Mouse (Mus musculus) liver, embryonic 14.5 days (tissue): ENCODE measurements at regions not wholly inside any gene's neighbourhood (a gene's known extent, or its start where the extent isn't known, plus 50 kb on each side); places are given as distances from the start of the nearest gene placed in this dataset.

Experiments
- ATAC-seq: fragments of 200-750 bp; cut with Nextera tagmentation; 2 replicates; pipeline ENCODE4 v1.8.0; 2017; ENCODE audit warnings: moderate number of reproducible peaks, mild to moderate bottlenecking, moderate library complexity; ENCODE audit not compliant: insufficient read depth
- DNase-seq, 3 experiments: peaks; one replicate each; pipeline ENCODE4 v3.0.0-alpha.2; 2012 to 2013; ENCODE audit warnings: low read depth in 3 of 3, low spot score in 3 of 3
- H3K27ac ChIP-seq: fragments of 300-500 bp; sonication (generic); 2 replicates; pipeline ENCODE4 v1.5.1; 2014; ENCODE audit warnings: moderate library complexity, mild to moderate bottlenecking, control low read depth, inconsistent platforms
- H3K27me3 ChIP-seq: fragments of 300-500 bp; sonication (generic); 2 replicates; pipeline ENCODE4 v1.6.1; 2014; ENCODE audit warnings: mild to moderate bottlenecking, low read length, moderate library complexity; ENCODE audit not compliant: control insufficient read depth, insufficient read depth
- H3K36me3 ChIP-seq: fragments of 300-500 bp; sonication (generic); replicated peaks from 2 replicates; pipeline ENCODE4 v1.6.1; 2014; ENCODE audit warnings: low read depth; ENCODE audit not compliant: control insufficient read depth, insufficient read depth
- H3K4me1 ChIP-seq, 2 experiments: fragments of 200-500 bp in 1 of 2; fragments of 300-500 bp in 1 of 2; sonication (generic) in 1 of 2; replicated peaks; 2 replicates each; pipeline ENCODE4 v1.6.1; 2012 to 2014; ENCODE audit warnings: antibody characterized with exemption in 1 of 2, inconsistent platforms in 1 of 2, low read length in 1 of 2; ENCODE audit not compliant: control insufficient read depth in 2 of 2, insufficient read depth in 2 of 2
- H3K4me2 ChIP-seq: fragments of 300-500 bp; sonication (generic); 2 replicates; pipeline ENCODE4 v1.6.1; 2014; ENCODE audit warnings: low read depth, mild to moderate bottlenecking, control low read depth, moderate library complexity
- H3K4me3 ChIP-seq, 2 experiments: fragments of 200-500 bp in 1 of 2; fragments of 300-500 bp in 1 of 2; sonication (generic) in 1 of 2; 2 replicates each; pipeline ENCODE4 v1.5.1; 2012 to 2014; ENCODE audit warnings: low read depth in 2 of 2, low read length in 2 of 2, mild to moderate bottlenecking in 2 of 2, control low read depth in 1 of 2, inconsistent platforms in 1 of 2, moderate library complexity in 1 of 2; ENCODE audit not compliant: insufficient read depth in 1 of 2
- H3K9ac ChIP-seq: fragments of 300-500 bp; sonication (generic); replicated peaks from 2 replicates; pipeline ENCODE4 v1.6.1; 2014; ENCODE audit warnings: mild to moderate bottlenecking, control low read depth, moderate library complexity
- H3K9me3 ChIP-seq: fragments of 300-500 bp; sonication (generic); 2 replicates; pipeline ENCODE4 v1.6.1; 2016; ENCODE audit warnings: low read length, mixed read lengths; ENCODE audit not compliant: control insufficient read depth
- CTCF ChIP-seq: IDR thresholded peaks from 2 replicates; pipeline ENCODE4 v1.5.1; 2016; ENCODE audit warnings: antibody characterized with exemption, low read depth, control low read depth
- EP300 ChIP-seq: IDR thresholded peaks from 2 replicates; pipeline ENCODE4 v1.6.1; 2016; ENCODE audit warnings: antibody characterized with exemption, low read depth
- WGBS: fragments of 180-500 bp; shearing (Covaris S2); extraction: QIAGEN DNeasy Blood & Tissue Kit; methylation state at CpG from one replicate; pipeline ENCODE4 v1.1.7; 2014; ENCODE audit not compliant: insufficient replicate concordance; 5-methylcytosine and 5-hydroxymethylcytosine counted together

GRCm38 (mm10) chr8:26243743-26244142, 124.4 kb downstream of the Gm45692 start:
- no peak for ATAC-seq
- 53% methylated on average over 4 of the region's 4 CpGs for WGBS
- Histone ChIP-seq H3K36me3 (no peaks in the 10 kb centered on the region), H3K9ac (no peak overlapping the region), H3K27ac (no peak overlapping the region), H3K9me3 (no peaks in the 10 kb centered on the region), H3K27me3 (no peaks in the 10 kb centered on the region), H3K4me2 (no peak overlapping the region), H3K4me3 (no peak overlapping the region), H3K4me1 (no peaks in the 10 kb centered on the region)
- DNase-seq = no peak
- TF ChIP-seq EP300 (no peak), CTCF (no peak)

GRCm38 (mm10) chr8:26244308-26244707, 125.0 kb downstream of the Gm45692 start:
- no peak for DNase-seq
- H3K27ac ChIP-seq = no peak overlapping the region
- H3K27me3 ChIP-seq = no peaks in the 10 kb centered on the region
- no peak for TF ChIP-seq EP300
- TF ChIP-seq CTCF = no peak
- no peak for ATAC-seq
- no peak overlapping the region for H3K4me3 ChIP-seq
- H3K4me2 ChIP-seq = no peak overlapping the region
- H3K9me3 ChIP-seq = no peaks in the 10 kb centered on the region
- WGBS = 68% methylated on average over 5 of the region's 5 CpGs
- no peaks in the 10 kb centered on the region for H3K36me3 ChIP-seq
- no peak overlapping the region for H3K9ac ChIP-seq
- H3K4me1 ChIP-seq = no peaks in the 10 kb centered on the region

- no peak overlapping the region for H3K27ac ChIP-seq
- ATAC-seq (no peak), DNase-seq (no peak)
- H3K36me3 ChIP-seq = no peaks in the 10 kb centered on the region
- H3K27me3 ChIP-seq = no peaks in the 10 kb centered on the region
- TF ChIP-seq EP300 = no peak
- TF ChIP-seq CTCF = no peak
- no peaks in the 10 kb centered on the region for H3K4me1 ChIP-seq
- 23% methylated on average over 6 of the region's 6 CpGs for WGBS
- H3K4me2 ChIP-seq = no peak overlapping the region
- no peaks in the 10 kb centered on the region for H3K9me3 ChIP-seq
- H3K9ac ChIP-seq = no peak overlapping the region
- no peak overlapping the region for H3K4me3 ChIP-seq
These were observed 135.9 kb downstream of the Gm45692 start for GRCm38 (mm10) chr8:26255191-26255669.

GRCm38 (mm10) chr8:26260294-26260693, 141.0 kb downstream of the Gm45692 start:
- Histone ChIP-seq H3K4me3 (no peak overlapping the region), H3K4me2 (no peak overlapping the region), H3K9me3 (no peaks in the 10 kb centered on the region), H3K4me1 (no peaks in the 10 kb centered on the region), H3K9ac (no peak overlapping the region), H3K27me3 (no peaks in the 10 kb centered on the region), H3K36me3 (no peaks in the 10 kb centered on the region), H3K27ac (no peak overlapping the region)
- DNase-seq (no peak), ATAC-seq (no peak)
- 55% methylated on average over 5 of the region's 5 CpGs for WGBS
- TF ChIP-seq EP300 = no peak
- no peak for TF ChIP-seq CTCF

- ATAC-seq (no peak), DNase-seq (no peak)
- Histone ChIP-seq H3K9me3 (no peaks in the 10 kb centered on the region), H3K4me1 (no peaks in the 10 kb centered on the region), H3K27ac (no peak overlapping the region), H3K36me3 (no peaks in the 10 kb centered on the region), H3K4me3 (no peak overlapping the region), H3K9ac (no peak overlapping the region), H3K27me3 (no peaks in the 10 kb centered on the region), H3K4me2 (no peak overlapping the region)
- TF ChIP-seq CTCF (no peak), EP300 (no peak)
- WGBS = 70% methylated on average over 10 of the region's 10 CpGs
These were observed 143.2 kb downstream of the Gm45692 start for GRCm38 (mm10) chr8:26262536-26262935.
